Mouse (Mus musculus) spleen, adult 2 months (tissue): ENCODE measurements around the gene Ppil3.
A peak's percentile ranks its signal among the peaks of the same experiment; 100 is the strongest.

Experiments used
- CTCF ChIP-seq: fragments of 200-500 bp; IDR thresholded peaks from 2 replicates; pipeline ENCODE4 v1.5.1; 2011; ENCODE audit warnings: mild to moderate bottlenecking, inconsistent platforms; ENCODE audit not compliant: insufficient read depth, insufficient read length, insufficient replicate concordance; ENCODE audit errors: extremely low read depth
- POLR2A ChIP-seq: fragments of 200-500 bp; IDR thresholded peaks from 2 replicates; pipeline ENCODE4 v1.6.1; 2011; ENCODE audit warnings: low read depth, low read length, inconsistent platforms

- TF ChIP-seq CTCF (no peak), POLR2A (peak; percentile 82)
Observed at GRCm38 (mm10) chr1:58392652-58393283, 52.5 kb downstream of the Ppil3 start, which contains the start of gene Bzw1.
